Mouse (Mus musculus): Measurements from ENCODE around the gene Agap2.

DNA sequence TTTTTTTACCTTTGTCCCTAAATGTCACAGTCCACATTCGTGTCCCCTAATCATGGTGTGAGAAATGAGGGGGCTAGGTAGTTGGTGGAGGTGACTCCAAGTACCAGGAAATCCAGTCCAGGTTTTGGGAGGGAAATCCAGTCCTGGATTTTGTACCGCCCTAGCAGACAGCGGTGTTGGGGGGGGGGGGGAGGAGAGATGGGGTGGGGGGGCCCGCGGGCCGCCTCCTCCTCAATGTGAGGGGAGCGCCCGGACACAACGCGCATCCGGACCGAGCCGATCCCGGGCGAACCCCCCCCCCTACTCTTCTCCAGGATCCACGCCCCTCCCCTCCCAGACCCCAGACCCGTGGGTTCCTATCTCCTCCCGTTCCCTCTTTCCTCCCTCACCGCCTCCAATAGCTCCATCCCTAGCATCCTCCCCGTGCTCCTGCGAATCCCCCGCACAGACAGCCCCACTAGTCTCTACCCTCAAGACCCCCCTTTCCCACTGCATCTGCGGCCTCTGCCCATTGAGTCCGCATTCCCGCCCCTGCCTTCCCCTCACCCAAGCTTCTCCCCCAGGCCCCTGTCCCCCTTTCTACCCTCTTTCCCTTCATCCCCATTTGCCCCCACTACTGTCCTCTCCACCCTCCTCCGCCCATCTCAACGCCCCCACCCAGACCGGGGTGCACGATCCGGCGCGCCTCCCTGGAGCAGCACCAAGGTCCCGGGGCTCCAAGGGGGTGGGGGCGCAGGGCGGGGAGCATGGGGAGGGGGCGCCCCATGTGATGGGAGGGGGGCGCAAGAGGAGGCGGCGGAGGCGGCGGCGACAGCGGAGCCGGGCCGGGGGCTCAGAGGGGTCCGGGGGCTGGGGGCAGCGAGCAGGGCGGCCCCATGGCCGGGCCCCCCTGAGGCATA is 3.8 kb downstream of the Agap2 start:
- TF ChIP-seq CTCF (IDR thresholded peaks at IDR 0.05; ENCODE audit: extremely low read depth, insufficient read depth, insufficient read length, insufficient replicate concordance) (no peak), POLR2A (IDR thresholded peaks at IDR 0.05; ENCODE audit: low read depth, low read length) (no peak)
